Comparison of ENCODE assay signal across 22 mouse cellular contexts in genomic region chr13:38451446-38451845, GRCm38 (mm10).
DNase-seq lines count a peak whose midpoint lies in the region; ATAC-seq and TF ChIP-seq lines count a peak whose summit lies in the region.
"Had no signal": no experiment of that assay in that cellular context is flagged by ENCODE, and none has a peak within 500 bp of the region (broad histone marks: within the 10 kb centered on the region; RNA-seq: fewer than 3 reads in every experiment).

No protein-coding gene starts in this region.

- no peaks in the 10 kb centered on the region for H3K36me3 ChIP-seq in embryonic facial prominence, embryonic 13.5 days
- H3K36me3 ChIP-seq in embryonic facial prominence, embryonic 10.5 days (replicated peaks), result no peaks in the 10 kb centered on the region
- no peaks in the 10 kb centered on the region for H3K36me3 ChIP-seq in heart, embryonic 13.5 days
- no peaks in the 10 kb centered on the region for H3K36me3 ChIP-seq in kidney, embryonic 15.5 days
- H3K36me3 ChIP-seq: embryonic facial prominence, embryonic 12.5 days; forebrain, embryonic 15.5 days; G1E; hindbrain, embryonic 13.5 days had no signal

- no peak for TF ChIP-seq POLR2A in embryonic fibroblast, embryonic 13.5 days (IDR thresholded peaks at IDR 0.05; ENCODE audit: low read depth, low read length)

- no peak for DNase-seq in embryonic facial prominence, embryonic 10.5 days (ENCODE audit: low spot score)
- no peak for DNase-seq in heart, adult 9 months (ENCODE audit: low spot score in 2 of 2)
- DNase-seq in kidney, postnatal 36 days, result no peak
- DNase-seq: adrenal gland, adult 8-10 months; B cell, adult 2 months; cerebellum, adult 11 months; cerebellum, adult 8-10 months; cerebellum, postnatal 14 days; embryo, embryonic 11 days; gastrocnemius, postnatal 36 days; heart, postnatal 14 days; kidney, adult 2 months had no signal

- H3K4me2 ChIP-seq in embryonic facial prominence, embryonic 13.5 days, result no peak overlapping the region
- no peak overlapping the region for H3K4me2 ChIP-seq in heart, embryonic 13.5 days
- H3K4me2 ChIP-seq in kidney, embryonic 15.5 days, result no peak overlapping the region
- H3K4me2 ChIP-seq: embryonic facial prominence, embryonic 12.5 days; forebrain, embryonic 15.5 days; hindbrain, embryonic 13.5 days had no signal

- ATAC-seq in embryonic facial prominence, embryonic 13.5 days (ENCODE audit: insufficient number of reproducible peaks, insufficient read depth, low FRiP score, low TSS enrichment, low read depth), result no peak
- no peak for ATAC-seq in heart, embryonic 13.5 days (ENCODE audit: extremely low read depth, insufficient number of reproducible peaks, low FRiP score, low TSS enrichment)
- peak; percentile 37; the same call in 1 of the 2 replicates for ATAC-seq in kidney, embryonic 15.5 days (replicated peaks; ENCODE audit: low FRiP score)
- ATAC-seq: CD4-positive, CD25-positive, alpha-beta regulatory T cell, adult 4 months; forebrain, embryonic 15.5 days; intestine, embryonic 16.5 days had no signal

- H3K27ac ChIP-seq in embryonic facial prominence, embryonic 13.5 days, result peak overlapping the region; percentile 64; the same call in 1 of the 2 replicates
- no peak overlapping the region for H3K27ac ChIP-seq in embryonic facial prominence, embryonic 10.5 days (replicated peaks)
- peak overlapping the region; percentile 74 for H3K27ac ChIP-seq in heart, embryonic 13.5 days (replicated peaks)
- no peak overlapping the region for H3K27ac ChIP-seq in kidney, embryonic 15.5 days
- H3K27ac ChIP-seq in embryonic fibroblast, embryonic 13.5 days (ENCODE audit: insufficient read depth, low read length), result 0 out of 2 replicates have a peak overlapping the region, but pooled peaks have one; percentile 4
- H3K27ac ChIP-seq: embryonic facial prominence, embryonic 12.5 days; forebrain, embryonic 15.5 days; hindbrain, embryonic 13.5 days had no signal

- no peaks in the 10 kb centered on the region for H3K9me3 ChIP-seq in embryonic facial prominence, embryonic 13.5 days
- no peaks in the 10 kb centered on the region for H3K9me3 ChIP-seq in embryonic facial prominence, embryonic 10.5 days
- H3K9me3 ChIP-seq in heart, embryonic 13.5 days, result no peaks in the 10 kb centered on the region
- no peaks in the 10 kb centered on the region for H3K9me3 ChIP-seq in kidney, embryonic 15.5 days (replicated peaks)
- H3K9me3 ChIP-seq: embryonic facial prominence, embryonic 12.5 days; forebrain, embryonic 15.5 days; G1E; hindbrain, embryonic 13.5 days had no signal

- no peak overlapping the region for H3K9ac ChIP-seq in embryonic facial prominence, embryonic 13.5 days
- H3K9ac ChIP-seq in heart, embryonic 13.5 days, result no peak overlapping the region
- H3K9ac ChIP-seq in kidney, embryonic 15.5 days, result no peak overlapping the region
- H3K9ac ChIP-seq: embryonic facial prominence, embryonic 12.5 days; forebrain, embryonic 15.5 days; hindbrain, embryonic 13.5 days had no signal

- no peaks in the 10 kb centered on the region for H3K27me3 ChIP-seq in embryonic facial prominence, embryonic 13.5 days
- no peaks in the 10 kb centered on the region for H3K27me3 ChIP-seq in embryonic facial prominence, embryonic 10.5 days (replicated peaks; ENCODE audit: low read depth, poor library complexity, severe bottlenecking)
- H3K27me3 ChIP-seq in heart, embryonic 13.5 days (replicated peaks), result no peaks in the 10 kb centered on the region
- no peaks in the 10 kb centered on the region for H3K27me3 ChIP-seq in kidney, embryonic 15.5 days
- H3K27me3 ChIP-seq: embryonic facial prominence, embryonic 12.5 days; forebrain, embryonic 15.5 days; hindbrain, embryonic 13.5 days had no signal

- no peak overlapping the region for H3K4me3 ChIP-seq in embryonic facial prominence, embryonic 13.5 days
- H3K4me3 ChIP-seq in embryonic facial prominence, embryonic 10.5 days, result no peak overlapping the region
- H3K4me3 ChIP-seq in heart, embryonic 13.5 days, result no peak overlapping the region
- H3K4me3 ChIP-seq in kidney, embryonic 15.5 days (replicated peaks), result no peak overlapping the region
- H3K4me3 ChIP-seq in embryonic fibroblast, embryonic 13.5 days (ENCODE audit: insufficient read depth, low read length), result no peak overlapping the region
- H3K4me3 ChIP-seq: embryonic facial prominence, embryonic 12.5 days; forebrain, embryonic 15.5 days; hindbrain, embryonic 13.5 days had no signal

- 51% methylated on average over 5 of the region's 5 CpGs for WGBS in embryonic facial prominence, embryonic 13.5 days
- WGBS in embryonic facial prominence, embryonic 10.5 days, result 80% methylated on average over 5 of the region's 5 CpGs
- whole genome bisulfite sequencing in heart, embryonic 13.5 days, result 79% methylated on average over 5 of the region's 5 CpGs
- WGBS in kidney, embryonic 15.5 days, result 54% methylated on average over 5 of the region's 5 CpGs

- H3K4me1 ChIP-seq in embryonic facial prominence, embryonic 13.5 days, result peaks cover 15% of the 10 kb centered on the region
- peaks cover 20% of the 10 kb centered on the region for H3K4me1 ChIP-seq in embryonic facial prominence, embryonic 10.5 days
- H3K4me1 ChIP-seq in heart, embryonic 13.5 days, result peaks cover 16% of the 10 kb centered on the region
- peaks cover 16% of the 10 kb centered on the region for H3K4me1 ChIP-seq in kidney, embryonic 15.5 days
- H3K4me1 ChIP-seq in embryonic fibroblast, embryonic 13.5 days (ENCODE audit: control insufficient read depth, insufficient read depth, low read length), result peaks cover 2% of the 10 kb centered on the region; the same call in 1 of the 2 replicates
- H3K4me1 ChIP-seq: forebrain, embryonic 15.5 days; hindbrain, embryonic 13.5 days had no signal

- no peak for TF ChIP-seq CTCF in embryonic fibroblast, embryonic 13.5 days (IDR thresholded peaks at IDR 0.05; ENCODE audit: borderline replicate concordance, insufficient read depth, low read length)

Comparison
In these comparisons a context has a peak if more than half of its experiments do, and no peak if none do; other contexts are left out.
1. H3K27ac ChIP-seq: peak in embryonic facial prominence, embryonic 13.5 days (single experiment), heart, embryonic 13.5 days (single experiment) and embryonic fibroblast, embryonic 13.5 days (single experiment); none in embryonic facial prominence, embryonic 10.5 days (single experiment) and kidney, embryonic 15.5 days (single experiment).